Mouse (Mus musculus) CH12.LX (cell line): Measurements from ENCODE around the gene Tbc1d2b. TPM values are rescaled to one million over a fixed set of nuclear protein-coding genes. Genes with fewer than 3 reads are reported as not detected.

Experiments
- DNase-seq: peaks from one replicate; pipeline ENCODE4 v3.0.0-alpha.2; 2013; ENCODE audit errors: extremely low read depth
- H3K27ac ChIP-seq: 2 replicates; pipeline ENCODE4 v1.5.1; 2012; ENCODE audit warnings: low read depth, mild to moderate bottlenecking, control low read depth, moderate library complexity; ENCODE audit not compliant: insufficient read depth
- H3K27me3 ChIP-seq: replicated peaks from 2 replicates; pipeline ENCODE3; 2012; ENCODE audit warnings: inconsistent platforms
- H3K36me3 ChIP-seq, 2 experiments: replicated peaks in 1 of 2; 2 replicates each; pipeline versions ENCODE3 to v1.6.1; 2012; ENCODE audit warnings: inconsistent platforms in 1 of 2, low read length in 1 of 2, mild to moderate bottlenecking in 1 of 2, mixed read lengths in 1 of 2, moderate library complexity in 1 of 2; ENCODE audit not compliant: control insufficient read depth in 1 of 2, insufficient read depth in 1 of 2
- H3K4me1 ChIP-seq, 2 experiments: 2 replicates each; pipeline ENCODE4 v1.6.1; 2012; ENCODE audit warnings: inconsistent platforms in 1 of 2, moderate library complexity in 1 of 2; ENCODE audit not compliant: insufficient read depth in 2 of 2, control insufficient read depth in 1 of 2
- H3K4me2 ChIP-seq: 2 replicates; pipeline ENCODE4 v1.6.1; 2012; ENCODE audit warnings: low read depth, mild to moderate bottlenecking, control low read depth; ENCODE audit not compliant: poor library complexity, insufficient read depth, severe bottlenecking
- H3K4me3 ChIP-seq, 3 experiments: fragments of 150-350 bp in 1 of 3; sonication (generic) in 1 of 3; replicated peaks in 1 of 3; 2 replicates each; pipeline versions ENCODE3 to v1.5.1; 2011 to 2012; ENCODE audit warnings: low read depth in 2 of 3, low read length in 2 of 3, mild to moderate bottlenecking in 2 of 3, moderate library complexity in 2 of 3, control low read depth in 1 of 3, improper control_type of control experiment in 1 of 3, inconsistent platforms in 1 of 3, mixed read lengths in 1 of 3; ENCODE audit not compliant: poor library complexity in 1 of 3
- H3K79me2 ChIP-seq: replicated peaks from 2 replicates; pipeline ENCODE4 v1.6.1; 2012; ENCODE audit warnings: mild to moderate bottlenecking, moderate library complexity; ENCODE audit not compliant: control insufficient read depth, poor library complexity, insufficient read depth, severe bottlenecking; ENCODE audit errors: extremely low read depth
- H3K9ac ChIP-seq: 2 replicates; pipeline ENCODE4 v1.6.1; 2012; ENCODE audit warnings: low read depth, mild to moderate bottlenecking, control low read depth, moderate library complexity; ENCODE audit not compliant: insufficient read depth
- H3K9me3 ChIP-seq: replicated peaks from 2 replicates; pipeline ENCODE3; 2012; ENCODE audit warnings: low read length, inconsistent platforms, mixed read lengths
- BHLHE40 ChIP-seq: IDR thresholded peaks from 2 replicates; pipeline ENCODE4 v1.6.1; 2011; ENCODE audit warnings: mild to moderate bottlenecking, low read depth, low read length, improper control_type of control experiment
- CHD1 ChIP-seq: IDR thresholded peaks from 2 replicates; pipeline ENCODE4 v1.6.1; 2012; ENCODE audit warnings: low read depth, low read length, improper control_type of control experiment, inconsistent platforms
- CHD2 ChIP-seq: IDR thresholded peaks from 2 replicates; pipeline ENCODE4 v1.6.1; 2011; ENCODE audit warnings: low read length, improper control_type of control experiment
- CTCF ChIP-seq, 2 experiments: IDR thresholded peaks in 1 of 2; conservative IDR thresholded peaks in 1 of 2; 2 replicates each; pipeline ENCODE4 v1.5.1; 2011 to 2012; ENCODE audit warnings: low read depth in 2 of 2, low read length in 2 of 2, improper control_type of control experiment in 1 of 2, inconsistent platforms in 1 of 2, mild to moderate bottlenecking in 1 of 2, moderate library complexity in 1 of 2
- ELF1 ChIP-seq: IDR thresholded peaks from 2 replicates; pipeline ENCODE4 v1.6.1; 2014; ENCODE audit warnings: low read depth, mild to moderate bottlenecking, inconsistent platforms, low read length, improper control_type of control experiment
- EP300 ChIP-seq: IDR thresholded peaks from 2 replicates; pipeline ENCODE4 v1.6.1; 2011; ENCODE audit warnings: low read length, improper control_type of control experiment
- ETS1 ChIP-seq: conservative IDR thresholded peaks from 2 replicates; pipeline ENCODE4 v1.6.1; 2012; ENCODE audit warnings: low read depth, mild to moderate bottlenecking, inconsistent platforms, low read length, improper control_type of control experiment, moderate library complexity
- GABPA ChIP-seq: IDR thresholded peaks from 2 replicates; pipeline ENCODE4 v1.6.1; 2012; ENCODE audit warnings: low read depth, low read length, improper control_type of control experiment, inconsistent platforms; ENCODE audit not compliant: insufficient replicate concordance
- IRF4 ChIP-seq: IDR thresholded peaks from 2 replicates; pipeline ENCODE4 v1.6.1; 2014; ENCODE audit warnings: low read depth, mild to moderate bottlenecking, inconsistent platforms, low read length, improper control_type of control experiment
- JUND ChIP-seq: conservative IDR thresholded peaks from 2 replicates; pipeline ENCODE4 v1.6.1; 2011; ENCODE audit warnings: low read depth, low read length, improper control_type of control experiment
- KAT2A ChIP-seq: IDR thresholded peaks from 2 replicates; pipeline ENCODE4 v1.6.1; 2012; ENCODE audit warnings: low read length, improper control_type of control experiment, inconsistent platforms; ENCODE audit not compliant: insufficient replicate concordance
- MAX ChIP-seq: IDR thresholded peaks from 2 replicates; pipeline ENCODE4 v1.6.1; 2011; ENCODE audit warnings: low read length, improper control_type of control experiment
- MAZ ChIP-seq: IDR thresholded peaks from 2 replicates; pipeline ENCODE4 v1.6.1; 2012; ENCODE audit warnings: low read depth, mild to moderate bottlenecking, inconsistent platforms, low read length, improper control_type of control experiment, moderate library complexity
- MEF2A ChIP-seq: IDR thresholded peaks from 2 replicates; pipeline ENCODE4 v1.6.1; 2014; ENCODE audit warnings: low read depth, mild to moderate bottlenecking, inconsistent platforms, low read length, improper control_type of control experiment, borderline replicate concordance
- MXI1 ChIP-seq: IDR thresholded peaks from 2 replicates; pipeline ENCODE4 v1.6.1; 2011; ENCODE audit warnings: mild to moderate bottlenecking, low read depth, low read length, improper control_type of control experiment
- MYC ChIP-seq: IDR thresholded peaks from 2 replicates; pipeline ENCODE4 v1.6.1; 2011; ENCODE audit warnings: low read depth, mild to moderate bottlenecking, improper control_type of control experiment, low read length
- NELFE ChIP-seq: IDR thresholded peaks from 2 replicates; pipeline ENCODE4 v1.6.1; 2011; ENCODE audit warnings: low read depth, low read length, improper control_type of control experiment
- NRF1 ChIP-seq: IDR thresholded peaks from 2 replicates; pipeline ENCODE4 v1.6.1; 2014; ENCODE audit warnings: low read depth, mild to moderate bottlenecking, inconsistent platforms, low read length, improper control_type of control experiment, moderate library complexity
- PAX5 ChIP-seq: IDR thresholded peaks from 2 replicates; pipeline ENCODE4 v1.6.1; 2012; ENCODE audit warnings: low read length, inconsistent platforms, mixed read lengths
- POLR2A ChIP-seq: IDR thresholded peaks from 2 replicates; pipeline ENCODE4 v1.6.1; 2011; ENCODE audit warnings: low read depth, mild to moderate bottlenecking, improper control_type of control experiment, low read length
- RAD21 ChIP-seq: IDR thresholded peaks from 2 replicates; pipeline ENCODE4 v1.6.1; 2011; ENCODE audit warnings: low read depth, mild to moderate bottlenecking, low read length, improper control_type of control experiment, moderate library complexity
- RCOR1 ChIP-seq: conservative IDR thresholded peaks from 2 replicates; pipeline ENCODE4 v1.6.1; 2012; ENCODE audit warnings: low read depth, mild to moderate bottlenecking, inconsistent platforms, low read length, improper control_type of control experiment
- SIN3A ChIP-seq: IDR thresholded peaks from 2 replicates; pipeline ENCODE4 v1.6.1; 2012; ENCODE audit warnings: low read length, improper control_type of control experiment, inconsistent platforms
- SMC3 ChIP-seq: IDR thresholded peaks from 2 replicates; pipeline ENCODE4 v1.6.1; 2011; ENCODE audit warnings: low read depth, low read length, improper control_type of control experiment
- TBP ChIP-seq: conservative IDR thresholded peaks from 2 replicates; pipeline ENCODE4 v1.6.1; 2011; ENCODE audit warnings: low read depth, low read length, improper control_type of control experiment
- TCF12 ChIP-seq: IDR thresholded peaks from 2 replicates; pipeline ENCODE4 v1.6.1; 2014; ENCODE audit warnings: low read depth, mild to moderate bottlenecking, inconsistent platforms, low read length, improper control_type of control experiment
- UBTF ChIP-seq: IDR thresholded peaks from 2 replicates; pipeline ENCODE4 v1.6.1; 2012; ENCODE audit warnings: low read depth, mild to moderate bottlenecking, inconsistent platforms, low read length, improper control_type of control experiment, moderate library complexity
- USF1 ChIP-seq: IDR thresholded peaks from 2 replicates; pipeline ENCODE4 v1.6.1; 2014; ENCODE audit warnings: low read depth, mild to moderate bottlenecking, inconsistent platforms, low read length, improper control_type of control experiment
- ZC3H11A ChIP-seq: IDR thresholded peaks from 2 replicates; pipeline ENCODE4 v1.6.1; 2012; ENCODE audit warnings: low read depth, mild to moderate bottlenecking, inconsistent platforms, low read length, improper control_type of control experiment
- ZKSCAN1 ChIP-seq: IDR thresholded peaks from 2 replicates; pipeline ENCODE4 v1.6.1; 2012; ENCODE audit warnings: low read depth, inconsistent platforms, low read length, improper control_type of control experiment, borderline replicate concordance
- ZMIZ1 ChIP-seq: IDR thresholded peaks from 2 replicates; pipeline ENCODE4 v1.6.1; 2012; ENCODE audit warnings: low read depth, mild to moderate bottlenecking, inconsistent platforms, low read length, improper control_type of control experiment
- ZNF384 ChIP-seq: IDR thresholded peaks from 2 replicates; pipeline ENCODE4 v1.6.1; 2012; ENCODE audit warnings: low read depth, low read length, improper control_type of control experiment, inconsistent platforms
- dilution Hi-C: fragments of 300-500 bp; cut with MboI; formaldehyde crosslinking; loops from 2 replicates; pipeline ENCODE4 v1.14.3; 2020; ENCODE audit warnings: low sequenced_read_pairs; ENCODE audit not compliant: extremely low pct_unique_long_range_greater_than_20kb, extremely low pct_ligation_motif_present
- in situ Hi-C: fragments of 300-500 bp; cut with MboI; formaldehyde crosslinking; loops from 3 replicates; pipeline ENCODE4 v1.14.3; 2019; ENCODE audit warnings: low sequenced_read_pairs, low pct_ligation_motif_present, low pct_unique_long_range_greater_than_20kb, mixed read lengths
- polyA plus RNA-seq: library from polyadenylated mRNA; unstranded; fragments of >175 nt; gene quantifications from 2 replicates; pipeline ENCODE4 v1.2.1, GENCODE M21; 2012; ENCODE audit warnings: low read depth; ENCODE audit not compliant: insufficient read length
- total RNA-seq, 2 experiments: library from RNA; depleted of rRNA; stranded (reverse); fragments of 300-350 nt in 1 of 2; fragments of >200 nt in 1 of 2; gene quantifications; 2 replicates each; pipeline ENCODE4 v1.2.3; 2012 to 2014

The Tbc1d2b gene
- total and polyA plus RNA-seq, 3 experiments = 0.60 to 1.3 (median 0.76) TPM

DNA sequence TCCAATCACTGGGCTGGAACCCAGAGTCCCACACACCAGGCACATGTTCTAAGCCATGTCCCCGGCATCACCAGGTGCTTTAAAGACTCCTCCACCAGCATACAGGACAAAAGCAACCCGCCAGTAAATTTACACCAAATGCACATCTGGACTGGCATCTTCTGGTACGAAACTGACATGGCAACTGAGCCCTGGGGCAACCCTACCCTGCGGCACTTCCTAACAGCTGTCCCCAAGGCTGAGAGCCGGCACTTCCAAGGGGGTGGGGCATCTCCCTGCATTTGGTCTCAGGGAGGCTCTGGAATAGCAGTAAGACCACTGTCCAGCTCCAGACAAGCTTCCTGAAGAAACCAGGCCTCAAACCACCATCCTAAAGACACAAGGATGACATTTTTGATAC, 67.4 kb downstream of the Tbc1d2b start:
- peaks cover 2 to 17% of the 10 kb centered on the region in 2 experiments for H3K36me3 ChIP-seq
- H3K79me2 ChIP-seq = no peaks in the 10 kb centered on the region
- no peak for DNase-seq
- no peak overlapping the region for H3K9ac ChIP-seq
- no peak for TF ChIP-seq USF1
- no peak for TF ChIP-seq ZC3H11A
- TF ChIP-seq UBTF = no peak
- no peak for TF ChIP-seq ZNF384
- no peak for TF ChIP-seq CHD1
- TF ChIP-seq POLR2A = no peak
- no peak; the same call in 1 of the 2 replicates for TF ChIP-seq TCF12
- TF ChIP-seq SMC3 = no peak
- TF ChIP-seq CTCF (conservative IDR thresholded peaks at IDR 0.05 in 1 of 2, IDR thresholded peaks at IDR 0.05 in 1 of 2; ENCODE audit: low read depth in 2 of 2, low read length in 2 of 2) = peak in 1 of 2 experiments; percentile 35; a peak in 1 of 4 replicates
- TF ChIP-seq ETS1 = no peak
- TF ChIP-seq RAD21 = peak; percentile 16
- no peak for TF ChIP-seq MAZ
- TF ChIP-seq ZMIZ1 = no peak
- TF ChIP-seq MEF2A = no peak
- no peak for TF ChIP-seq ZKSCAN1
- 0 out of 2 replicates have a peak, but pooled peaks have one; percentile 9 for TF ChIP-seq MYC
- TF ChIP-seq BHLHE40 = no peak
- TF ChIP-seq KAT2A = no peak
- H3K27me3 ChIP-seq = no peaks in the 10 kb centered on the region
- H3K27ac ChIP-seq = peak overlapping the region; percentile 55
- H3K4me3 ChIP-seq = no peak overlapping the region
- in situ Hi-C loops (loop anchor here (10.0 to 25.0 kb wide), 2 partner anchors 202 to 459 kb away; no protein-coding TSS in a partner anchor), dilution Hi-C loops (no loop called here)
- H3K9me3 ChIP-seq = no peaks in the 10 kb centered on the region
- H3K4me2 ChIP-seq = no peak overlapping the region
- peaks cover 56 to 98% of the 10 kb centered on the region in 2 experiments for H3K4me1 ChIP-seq

DNA sequence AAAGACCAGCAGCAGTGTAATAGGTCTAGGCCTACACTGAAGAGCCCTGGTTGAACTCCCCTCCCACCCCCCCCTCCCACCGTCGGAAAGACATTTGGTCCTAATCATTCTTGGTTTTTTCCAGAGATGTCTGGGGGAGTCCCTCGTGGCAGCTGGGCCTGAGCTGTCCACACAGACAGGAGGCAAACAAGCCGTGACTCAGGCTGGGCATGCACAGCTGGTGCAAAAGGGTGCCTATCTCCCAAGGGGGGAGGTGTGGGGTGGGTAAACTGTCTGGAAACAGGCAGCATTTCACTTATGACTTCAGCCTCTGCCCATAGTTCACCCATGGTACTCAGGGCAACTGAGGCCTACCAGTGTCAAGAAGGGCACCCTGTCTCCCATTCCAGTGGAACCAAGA, 69.1 kb downstream of the Tbc1d2b start:
- no peak overlapping the region; the same call in none of the 2 replicates for H3K4me2 ChIP-seq
- H3K4me1 ChIP-seq = peaks cover 73 to 98% of the 10 kb centered on the region in 2 experiments
- no peaks in the 10 kb centered on the region for H3K27me3 ChIP-seq
- DNase-seq = peak; percentile 87
- H3K79me2 ChIP-seq = no peaks in the 10 kb centered on the region
- no peak overlapping the region for H3K4me3 ChIP-seq
- in situ Hi-C loops (loop anchor here (10.0 to 25.0 kb wide), 2 partner anchors 203 to 461 kb away; no protein-coding TSS in a partner anchor), dilution Hi-C loops (no loop called here)
- no peaks in the 10 kb centered on the region for H3K9me3 ChIP-seq
- peaks cover 2 to 32% of the 10 kb centered on the region in 2 experiments for H3K36me3 ChIP-seq
- H3K27ac ChIP-seq = peak overlapping the region; percentile 90
- peak overlapping the region; percentile 20; the same call in 1 of the 2 replicates for H3K9ac ChIP-seq
- TF ChIP-seq USF1 (no peak), CHD2 (peak; percentile 31; the same call in 1 of the 2 replicates), RAD21 (no peak), PAX5 (no peak), BHLHE40 (peak; percentile 96), JUND (no peak), ETS1 (peak; percentile 99), EP300 (peak; percentile 87), MAX (peak; percentile 56; the same call in 1 of the 2 replicates), TBP (no peak), NRF1 (peak; percentile 54), GABPA (no peak), MXI1 (0 out of 2 replicates have a peak, but pooled peaks have one; percentile 44), CHD1 (no peak), MEF2A (peak; percentile 85), ZC3H11A (no peak), ELF1 (no peak; the same call in 1 of the 2 replicates), MYC (no peak), IRF4 (peak; percentile 83), TCF12 (peak; percentile 99), SMC3 (no peak), NELFE (no peak), SIN3A (peak; percentile 20; the same call in 1 of the 2 replicates), POLR2A (no peak), RCOR1 (no peak; the same call in 1 of the 2 replicates)
